Mouse (Mus musculus) mature B cell (primary cell): Measurements from ENCODE around the gene Smarca4.

ENCODE experiments used
- in situ Hi-C: fragments of 300-500 bp; cut with MboI; formaldehyde crosslinking; loops from 2 replicates; pipeline ENCODE4 v1.14.3; 2019

Smarca4 gene

DNA sequence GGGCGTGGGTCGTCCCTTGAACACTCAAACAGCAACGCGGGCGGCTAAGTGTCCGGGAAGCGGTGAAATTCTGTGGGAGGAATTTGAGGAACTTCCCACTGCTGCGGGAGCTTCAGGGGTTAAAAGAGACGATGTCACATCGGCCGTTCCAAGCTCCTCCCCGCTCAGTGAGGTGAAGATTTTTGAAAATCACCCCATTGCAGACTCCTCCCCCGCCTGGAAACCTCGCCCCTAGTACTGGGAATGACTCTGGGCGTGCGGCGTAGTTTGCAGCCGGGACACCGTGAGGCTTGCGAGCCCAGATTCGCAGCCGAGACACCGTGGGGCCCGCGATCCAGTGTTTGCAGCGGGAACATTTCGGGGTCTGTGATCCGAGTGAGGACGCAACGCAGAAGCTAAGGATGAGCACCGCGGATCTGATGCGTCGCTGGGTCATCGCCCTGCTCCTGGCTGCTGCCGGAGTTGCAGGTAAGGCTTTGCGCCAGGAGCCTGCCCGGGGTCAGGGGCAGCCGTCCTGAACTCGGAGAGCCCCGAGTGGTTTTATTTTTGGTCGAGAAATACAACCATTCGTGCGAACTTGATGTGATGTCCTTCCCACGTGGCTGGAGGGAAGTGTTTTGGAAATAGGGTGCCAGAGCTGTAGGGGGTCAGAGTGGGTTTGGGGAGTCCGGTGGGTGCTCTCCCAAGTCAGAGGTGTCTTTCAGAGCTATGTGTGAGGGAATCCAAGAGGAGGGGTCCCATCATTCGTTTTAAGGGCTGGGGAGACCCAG lies 107.6 kb downstream of the Smarca4 start, which contains the start of gene Ldlr:
TSS of gene Ldlr (plus strand) at position 107 of the 770 bp plus-strand sequence.
- in situ Hi-C loops = no loop called here

DNA sequence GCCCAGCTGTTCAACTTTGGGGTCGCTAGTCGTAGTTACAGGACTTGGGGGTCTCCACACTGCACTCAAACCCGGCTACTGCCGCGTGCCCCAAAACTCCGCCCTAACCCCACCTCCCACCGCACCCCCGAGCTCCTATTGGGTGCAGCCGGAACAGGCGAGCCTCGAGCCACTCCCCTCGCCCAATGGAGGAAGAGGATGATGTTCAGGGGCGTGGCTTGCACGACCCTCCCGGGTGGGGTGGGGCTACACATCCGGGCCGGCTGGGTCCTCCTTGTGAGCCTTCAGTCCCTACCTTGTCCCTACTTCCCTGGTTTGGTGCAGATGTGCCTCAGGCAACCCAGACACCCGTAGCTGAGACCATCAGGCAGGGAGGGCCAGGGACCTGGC lies 108.2 kb downstream of the Smarca4 start:
- in situ Hi-C loops = no loop called here

DNA sequence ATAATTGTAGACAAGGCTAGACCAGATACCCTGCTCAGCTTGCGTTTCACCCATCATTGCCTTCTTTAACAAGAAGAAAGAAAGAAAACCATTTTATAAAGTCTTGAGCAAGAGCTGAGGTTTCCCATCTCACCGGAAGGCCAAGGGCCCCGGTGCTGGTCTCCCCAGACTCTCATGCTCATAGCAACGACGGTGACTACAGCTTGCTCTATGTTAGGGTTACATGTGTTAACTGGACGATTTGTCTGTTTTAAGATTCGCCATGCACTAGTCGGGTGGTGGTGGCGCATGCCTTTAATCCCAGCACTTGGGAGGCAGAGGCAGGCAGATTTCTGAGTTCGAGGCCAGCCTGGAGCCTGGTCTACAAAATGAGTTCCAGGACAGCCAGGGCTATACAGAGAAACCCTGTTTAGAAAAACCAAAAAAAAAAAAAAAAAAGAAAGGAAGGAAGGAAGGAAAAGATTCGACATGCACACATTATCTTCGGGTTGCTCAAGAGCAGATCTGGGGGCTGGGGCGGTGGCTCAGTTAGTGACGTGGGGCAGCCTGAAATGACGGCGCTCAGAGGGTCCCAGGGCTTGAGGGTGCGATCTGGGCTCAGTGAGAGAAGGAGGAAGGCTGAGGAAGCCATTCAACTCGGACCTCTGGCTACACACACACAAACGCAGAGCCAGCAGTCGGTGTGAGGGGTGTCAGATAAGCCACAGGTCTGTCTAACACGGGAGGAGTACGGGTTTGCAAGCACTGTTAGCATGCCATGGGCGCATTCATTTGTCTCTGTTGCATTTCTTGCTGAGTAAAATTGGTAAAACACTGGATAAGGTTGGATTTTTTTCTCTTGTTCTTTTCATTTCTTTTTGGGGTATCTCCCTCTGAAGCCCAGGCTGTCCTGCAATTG lies 109.5 kb downstream of the Smarca4 start:
- in situ Hi-C loops = no loop called here

DNA sequence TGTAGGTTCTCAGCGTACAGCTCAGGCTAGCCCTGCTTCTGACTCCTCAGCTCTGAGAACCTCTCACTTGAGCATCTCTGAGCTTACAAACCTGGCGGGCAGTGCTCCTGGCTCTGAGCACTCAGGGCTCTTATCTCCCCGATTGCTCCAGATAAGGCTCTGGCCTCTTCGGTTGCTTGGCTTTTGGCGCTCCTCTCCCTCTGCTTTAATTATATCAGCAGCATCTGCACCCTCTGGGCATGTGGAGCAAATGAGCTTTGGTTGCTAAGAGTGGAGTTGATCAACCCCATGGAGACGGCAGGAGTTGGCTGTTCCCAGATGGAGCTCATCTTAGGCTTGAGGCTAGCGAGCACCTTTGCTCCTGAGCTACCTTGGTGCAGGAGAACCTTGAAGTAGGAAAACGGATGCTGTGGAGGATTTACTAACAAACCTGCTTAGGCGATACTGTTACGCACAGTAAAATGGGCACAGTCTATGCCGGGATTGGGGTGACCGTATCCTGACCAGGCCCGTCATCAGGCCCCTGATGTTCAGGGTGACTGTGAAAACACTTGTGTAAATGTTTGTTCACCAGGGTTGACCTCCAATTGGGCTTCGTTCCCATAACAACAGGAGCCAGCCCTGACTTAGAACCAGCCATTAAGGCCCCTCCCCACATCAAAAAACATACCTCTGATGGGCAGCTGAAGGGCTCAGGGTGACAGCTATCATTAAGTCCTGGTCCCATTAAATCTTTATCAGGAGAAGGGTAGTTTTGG lies 110.4 kb downstream of the Smarca4 start:
- in situ Hi-C loops = no loop called here

DNA sequence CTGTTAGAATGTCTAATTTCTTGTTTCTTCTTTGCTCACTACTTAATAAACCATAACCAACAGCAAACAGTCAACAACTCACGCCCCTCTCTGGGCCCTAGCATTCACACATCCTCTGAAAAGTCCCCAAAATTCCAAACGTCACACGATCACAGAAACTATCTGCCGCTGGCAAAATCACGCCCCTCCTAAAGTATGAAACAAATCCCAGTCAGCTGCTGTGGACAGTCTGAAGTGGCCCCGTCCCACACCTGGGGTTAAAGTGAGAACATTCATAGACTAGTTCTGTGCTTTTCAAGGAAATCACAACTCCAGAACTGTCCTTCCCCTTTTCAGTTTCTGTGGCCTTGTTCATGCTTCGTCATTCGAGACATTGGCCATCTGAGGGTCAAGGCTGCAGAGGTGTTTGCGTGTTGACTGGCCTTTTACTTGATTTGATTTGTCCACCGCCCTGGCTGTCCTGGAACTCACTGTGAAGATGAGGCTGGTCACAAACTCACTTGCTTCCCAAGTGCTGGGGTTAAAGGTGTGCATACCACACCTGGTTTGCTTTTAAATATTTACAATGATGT lies 112.4 kb downstream of the Smarca4 start:
- in situ Hi-C loops = no loop called here

DNA sequence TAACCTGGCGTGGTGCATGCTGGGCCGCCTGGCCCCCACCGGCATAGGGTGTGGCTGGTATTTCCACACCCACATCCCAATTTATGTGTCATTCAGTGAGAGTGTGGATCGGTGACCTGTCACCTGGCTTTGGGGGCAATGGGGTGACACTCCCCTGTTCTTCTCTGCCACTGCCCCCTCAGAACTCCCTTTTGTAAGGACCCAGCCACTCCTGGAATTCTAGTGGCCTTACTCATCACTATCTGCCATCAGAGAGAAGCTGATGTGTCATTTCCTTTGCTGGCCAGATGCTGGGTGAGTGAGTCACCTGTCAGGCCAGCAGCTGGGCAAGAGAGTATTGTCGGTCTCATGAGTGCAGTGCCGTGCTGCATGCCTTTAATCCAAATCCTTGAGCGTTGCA lies 113.3 kb downstream of the Smarca4 start:
- in situ Hi-C loops = no loop called here

DNA sequence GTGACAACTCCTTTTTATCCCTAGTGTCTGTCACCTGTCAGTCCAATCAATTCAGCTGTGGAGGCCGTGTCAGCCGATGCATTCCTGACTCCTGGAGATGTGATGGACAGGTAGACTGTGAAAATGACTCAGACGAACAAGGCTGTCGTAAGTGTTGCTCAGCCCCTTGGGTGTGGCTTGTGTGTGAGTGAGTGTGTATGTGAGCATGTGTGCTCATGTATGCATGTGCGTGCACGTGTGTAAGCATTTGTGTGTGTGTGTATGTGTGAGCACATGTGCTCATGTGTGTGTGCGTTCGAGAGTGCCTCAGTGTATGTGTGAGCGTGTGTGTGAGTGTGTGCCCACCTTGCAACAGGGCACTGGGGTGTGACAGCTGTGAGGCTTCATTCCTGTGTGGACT lies 116.3 kb downstream of the Smarca4 start:
- in situ Hi-C loops = no loop called here

DNA sequence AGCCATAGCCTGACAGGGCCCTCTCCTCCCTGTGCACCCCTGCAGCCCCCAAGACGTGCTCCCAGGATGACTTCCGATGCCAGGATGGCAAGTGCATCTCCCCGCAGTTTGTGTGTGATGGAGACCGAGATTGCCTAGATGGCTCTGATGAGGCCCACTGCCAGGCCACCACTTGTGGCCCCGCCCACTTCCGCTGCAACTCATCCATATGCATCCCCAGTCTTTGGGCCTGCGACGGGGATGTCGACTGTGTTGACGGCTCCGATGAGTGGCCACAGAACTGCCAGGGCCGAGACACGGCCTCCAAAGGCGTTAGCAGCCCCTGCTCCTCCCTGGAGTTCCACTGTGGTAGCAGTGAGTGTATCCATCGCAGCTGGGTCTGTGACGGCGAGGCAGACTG lies 117.5 kb downstream of the Smarca4 start:
- in situ Hi-C loops = no loop called here

DNA sequence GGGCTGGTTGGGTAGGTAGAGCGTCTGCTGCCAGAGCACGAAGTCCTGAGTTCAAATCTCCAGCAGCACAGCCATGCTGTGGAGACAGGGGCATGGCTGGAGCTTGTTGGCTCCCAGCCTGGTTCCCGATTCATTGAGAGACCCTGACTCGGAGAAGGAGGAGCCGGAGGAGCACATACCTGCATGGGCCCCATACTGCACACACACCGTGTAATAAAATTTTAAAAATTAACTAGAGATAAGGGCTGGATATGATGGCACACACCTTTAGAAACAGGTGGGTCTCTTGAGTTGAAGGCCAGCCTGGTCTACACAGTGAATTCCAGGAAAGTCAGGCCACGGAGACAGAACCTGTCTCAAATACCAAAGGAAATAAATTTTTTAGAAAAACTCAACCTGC lies 118.0 kb downstream of the Smarca4 start:
- in situ Hi-C loops = no loop called here

DNA sequence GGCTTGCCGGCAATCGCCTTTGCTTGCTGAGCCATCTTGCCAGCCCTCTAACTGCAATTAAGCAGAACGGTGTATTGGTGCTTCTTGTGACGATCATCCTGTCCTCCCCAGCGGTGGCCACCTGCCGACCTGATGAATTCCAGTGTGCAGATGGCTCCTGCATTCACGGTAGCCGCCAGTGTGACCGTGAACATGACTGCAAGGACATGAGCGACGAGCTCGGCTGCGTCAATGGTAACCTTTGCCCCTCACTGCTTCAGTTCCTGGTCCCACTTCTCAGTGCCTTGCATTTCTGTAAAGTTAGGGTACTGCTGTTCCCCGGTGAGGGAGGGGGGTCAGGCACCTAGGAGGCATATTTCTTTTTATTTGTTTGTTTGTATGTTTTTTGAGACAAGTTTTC lies 119.2 kb downstream of the Smarca4 start:
- in situ Hi-C loops = no loop called here

DNA sequence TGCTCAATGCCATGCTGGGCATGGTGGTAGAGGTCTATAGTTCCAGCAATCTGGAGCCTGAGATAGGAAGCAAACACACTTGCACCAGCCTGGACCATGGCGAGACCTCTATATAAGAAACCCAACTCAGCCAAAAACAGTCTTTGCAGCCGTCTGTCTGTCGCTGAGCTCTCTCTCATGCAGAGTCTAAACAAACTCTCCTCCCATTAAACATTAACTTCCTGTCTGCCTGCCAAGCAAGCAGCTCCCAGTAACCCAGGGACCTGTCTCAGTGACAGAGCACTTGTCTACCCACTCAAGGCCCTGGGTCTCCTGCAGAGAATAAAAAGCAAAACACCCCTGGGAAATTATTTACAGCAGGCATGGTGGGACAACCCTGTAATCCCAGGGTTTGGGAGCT lies 120.6 kb downstream of the Smarca4 start:
- in situ Hi-C loops = no loop called here

DNA sequence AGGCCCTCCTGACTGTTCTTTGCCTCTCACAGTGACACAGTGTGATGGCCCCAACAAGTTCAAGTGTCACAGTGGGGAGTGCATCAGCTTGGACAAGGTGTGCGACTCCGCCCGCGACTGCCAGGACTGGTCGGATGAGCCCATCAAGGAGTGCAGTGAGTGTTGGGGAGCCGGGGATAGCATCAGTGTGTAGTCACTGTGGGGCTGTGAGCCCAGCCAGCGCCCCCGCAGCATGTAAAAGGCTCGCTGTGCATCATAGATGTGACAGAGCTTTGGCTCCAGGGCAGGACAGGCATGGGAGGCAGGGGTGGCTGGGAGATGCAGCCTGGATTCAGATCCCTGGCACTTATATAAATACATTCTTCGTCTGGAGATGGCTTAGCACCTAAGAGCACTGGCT lies 121.2 kb downstream of the Smarca4 start:
- in situ Hi-C loops = no loop called here

DNA sequence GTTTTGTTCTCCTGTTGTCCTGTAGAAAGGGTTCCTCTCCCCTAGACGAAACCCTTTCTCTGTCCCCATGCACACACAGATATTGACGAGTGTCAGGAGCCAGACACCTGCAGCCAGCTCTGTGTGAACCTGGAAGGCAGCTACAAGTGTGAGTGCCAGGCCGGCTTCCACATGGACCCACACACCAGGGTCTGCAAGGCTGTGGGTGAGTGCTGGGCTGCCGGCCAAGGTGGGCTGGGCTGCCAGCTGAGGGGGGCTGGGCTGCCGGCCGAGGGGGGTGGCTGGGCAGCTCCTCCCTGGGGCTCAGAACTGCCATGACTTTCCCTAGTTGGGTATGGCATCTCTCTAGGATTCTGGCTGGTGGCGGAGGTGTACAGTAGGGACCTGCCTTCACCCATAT lies 122.8 kb downstream of the Smarca4 start:
- in situ Hi-C loops = no loop called here

DNA sequence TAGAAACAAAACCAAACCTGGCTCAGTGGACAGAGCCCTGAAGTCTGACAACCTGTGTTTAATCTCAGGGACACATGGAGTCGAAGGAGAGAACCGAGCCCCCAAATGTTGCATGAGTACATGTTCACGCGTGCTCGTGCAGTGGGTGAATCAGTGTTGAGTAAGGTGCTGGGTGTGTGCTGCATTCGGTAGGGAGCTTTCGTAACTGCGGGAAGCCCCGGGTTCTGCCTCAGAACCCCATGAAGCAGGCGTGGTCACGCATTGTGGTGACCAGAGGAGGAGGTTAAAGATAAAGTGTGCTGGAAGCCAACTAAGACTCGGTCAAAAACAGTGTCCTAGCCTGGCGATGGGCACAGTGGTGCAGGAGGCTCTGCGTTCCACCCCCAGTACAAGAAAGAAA lies 124.5 kb downstream of the Smarca4 start:
- in situ Hi-C loops = no loop called here

DNA sequence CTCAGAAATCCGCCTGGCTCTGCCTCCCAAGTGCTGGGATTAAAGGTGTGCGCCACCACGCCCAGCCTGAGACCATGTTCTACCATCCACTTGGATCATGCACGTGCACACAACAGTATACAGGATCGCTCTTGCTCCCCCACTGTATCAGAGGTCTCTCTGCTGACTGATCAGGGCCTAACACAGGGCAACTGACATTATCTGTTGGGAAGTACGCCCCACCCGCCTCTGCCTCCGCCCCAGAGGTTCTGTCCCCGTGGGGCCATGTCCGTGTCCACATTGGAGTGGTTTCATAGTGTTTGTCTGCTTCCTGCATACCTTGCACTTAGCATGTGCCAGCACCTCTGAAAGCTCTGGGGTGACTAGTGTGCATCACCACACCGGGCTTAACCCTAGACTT lies 125.5 kb downstream of the Smarca4 start:
- in situ Hi-C loops = no loop called here

DNA sequence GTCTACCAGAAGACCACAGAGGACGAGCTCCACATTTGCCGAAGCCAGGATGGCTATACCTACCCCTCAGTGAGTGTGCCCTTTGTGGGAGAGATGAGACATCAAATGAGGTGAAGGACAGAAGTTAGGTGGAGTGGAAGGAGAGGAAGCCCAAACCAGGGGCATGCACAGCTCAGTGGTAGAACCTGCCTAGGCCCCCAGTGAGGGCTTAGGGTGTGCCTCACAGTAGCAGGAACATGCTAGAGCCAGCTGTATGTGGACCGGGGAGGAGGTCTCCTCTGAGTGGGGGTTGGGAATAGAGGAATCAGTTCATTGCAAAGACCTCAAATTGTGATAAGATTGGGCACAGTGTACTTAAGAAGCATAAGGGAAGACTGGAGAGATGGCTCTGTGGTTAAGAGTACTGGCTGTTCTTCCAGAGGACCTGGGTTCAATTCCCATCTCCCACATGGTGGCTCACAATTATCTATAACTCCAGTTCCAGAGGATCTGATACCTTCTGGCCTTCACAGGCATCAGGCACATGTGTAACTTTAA lies 131.3 kb downstream of the Smarca4 start:
- in situ Hi-C loops = no loop called here

DNA sequence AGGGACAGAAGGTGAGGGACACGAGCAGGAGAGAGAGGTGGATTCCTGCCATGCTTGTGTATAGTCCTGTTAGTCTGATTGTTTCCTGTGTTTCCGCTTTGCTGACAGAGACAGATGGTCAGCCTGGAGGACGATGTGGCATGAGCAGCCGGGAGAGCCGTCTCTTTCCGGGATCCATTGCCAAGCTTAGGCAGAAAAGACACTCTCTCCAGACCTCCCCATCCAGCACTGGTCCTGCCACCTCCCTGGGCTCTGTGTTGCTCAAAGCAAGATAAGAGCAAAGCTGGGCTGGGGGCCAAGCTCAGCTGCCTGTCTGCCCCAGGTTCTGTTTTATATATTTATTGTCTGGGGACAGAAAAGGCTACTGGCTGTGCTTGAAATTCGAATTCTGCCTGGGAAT lies 132.1 kb downstream of the Smarca4 start:
- in situ Hi-C loops = no loop called here

DNA sequence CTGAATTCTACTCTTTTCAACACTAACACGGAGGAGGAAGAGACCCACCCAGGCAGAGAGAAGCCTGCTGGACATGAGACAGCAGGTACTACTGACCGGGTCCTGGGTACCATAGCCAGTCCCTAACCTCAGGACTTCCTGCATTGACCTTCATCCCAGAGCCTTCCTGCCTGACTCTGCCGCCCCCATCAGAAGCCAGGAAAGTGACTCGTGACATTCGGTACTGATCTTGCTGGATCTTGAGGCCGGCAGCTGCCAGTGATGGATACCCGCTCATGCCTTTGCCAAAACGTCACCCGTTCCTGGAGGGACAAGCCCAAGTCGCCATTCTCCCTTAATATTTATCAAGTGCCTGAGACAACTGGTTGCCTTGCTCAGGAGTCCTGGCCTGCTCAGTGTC lies 132.5 kb downstream of the Smarca4 start:
- in situ Hi-C loops = no loop called here

DNA sequence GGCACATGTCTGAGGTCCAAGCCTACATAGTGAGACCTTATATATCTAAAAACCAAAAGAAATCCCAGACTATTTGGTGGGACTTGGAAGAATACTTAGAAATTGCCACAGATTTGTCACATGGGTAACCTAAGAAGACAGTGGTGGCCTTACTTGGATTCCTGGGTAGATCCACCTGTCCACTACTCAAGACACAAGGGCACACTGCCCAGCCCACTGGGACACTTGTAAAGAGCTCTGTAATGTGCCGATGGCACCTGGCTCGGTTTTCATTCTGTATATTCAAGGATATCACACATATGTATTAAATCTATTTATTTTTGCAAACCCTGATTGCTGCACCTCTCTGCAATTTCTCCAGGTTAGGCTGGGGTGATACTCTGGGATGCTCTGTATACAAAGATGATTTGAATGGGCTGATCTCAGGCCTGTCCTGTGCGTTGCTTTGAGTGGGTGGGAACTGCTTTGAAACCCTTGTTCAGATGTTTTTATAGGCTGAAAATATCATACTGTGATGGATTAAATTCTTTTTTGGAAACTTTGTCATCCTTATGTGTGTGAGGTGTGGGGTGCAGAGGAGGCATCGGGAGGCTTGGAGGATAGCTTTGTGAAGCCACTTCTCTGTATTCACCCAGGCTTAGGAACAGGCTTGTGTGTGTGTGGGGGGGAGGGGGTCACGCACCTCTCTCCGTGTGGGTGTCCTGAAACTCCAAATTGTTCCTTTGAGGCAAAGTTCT lies 133.6 kb downstream of the Smarca4 start:
- in situ Hi-C loops = no loop called here

DNA sequence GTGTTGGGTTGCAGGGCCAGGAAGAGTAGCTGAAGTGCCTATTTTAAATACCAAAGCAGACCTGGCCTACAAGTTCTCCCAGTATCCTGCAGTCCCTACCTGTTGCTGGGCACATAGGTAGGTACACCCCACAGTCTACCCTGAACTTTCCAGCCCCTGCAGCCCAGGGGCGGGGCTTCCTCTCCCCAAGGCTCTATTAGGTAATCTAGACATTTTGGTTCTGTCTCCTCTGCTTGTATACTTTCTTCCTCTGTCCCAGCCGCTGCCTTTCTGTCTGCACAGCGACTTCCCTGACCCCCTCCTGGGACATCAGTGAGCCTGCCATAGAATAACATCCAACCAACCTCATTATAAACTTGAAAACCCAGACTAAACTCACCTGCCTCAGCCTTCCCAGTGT lies 134.4 kb downstream of the Smarca4 start:
- in situ Hi-C loops = no loop called here

DNA sequence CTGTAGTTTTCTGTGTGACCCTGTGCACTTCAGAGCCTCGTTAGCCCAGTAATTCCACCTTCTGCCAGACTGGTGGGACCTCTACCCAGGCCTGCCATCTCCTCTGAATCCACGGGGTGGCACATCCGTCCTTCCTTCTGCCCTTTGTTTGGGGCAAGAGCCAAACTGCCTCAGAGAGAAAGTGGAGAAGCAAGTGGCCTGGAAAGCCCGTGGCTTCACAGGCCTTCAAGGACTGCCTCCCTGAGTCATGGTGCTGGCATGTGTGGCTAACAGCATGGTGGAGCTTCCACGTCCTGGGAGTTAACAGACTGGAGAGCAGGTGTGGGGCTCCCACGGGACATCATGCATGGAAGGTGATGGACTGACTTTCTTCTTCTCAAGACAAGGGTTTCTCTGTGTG lies 135.4 kb downstream of the Smarca4 start:
- in situ Hi-C loops = no loop called here
